Mouse (Mus musculus): ENCODE data around the gene Epha10. TPM values are rescaled to one million over a fixed set of nuclear protein-coding genes. Genes with fewer than 3 reads are reported as not detected.
"Not testable (repeated sequence)": the region's sequence is repeated elsewhere in the genome, so short reads cannot be mapped to it uniquely, and the experiment has no call there.

The Epha10 gene
- polyA plus RNA-seq, 1 experiment from 2014 or later = 1.5 TPM

DNA sequence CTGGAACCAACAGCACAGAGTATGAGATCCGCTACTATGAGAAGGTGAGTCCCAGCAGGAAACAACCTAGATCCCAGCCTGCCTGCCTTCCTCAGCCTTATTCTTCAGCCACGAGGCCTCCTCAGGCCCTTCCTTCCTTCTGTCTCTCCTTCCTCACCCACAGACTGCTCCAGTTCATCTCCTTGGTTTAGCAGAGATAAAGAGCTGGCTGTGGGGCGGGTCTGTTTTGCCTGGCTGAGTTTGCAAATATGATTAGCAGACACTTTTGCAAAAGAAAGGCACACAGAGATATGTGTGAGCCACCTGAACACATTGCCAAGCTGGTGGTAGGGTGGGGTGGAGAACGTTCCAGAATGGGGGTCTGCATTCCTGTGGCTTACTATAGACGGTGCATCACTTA, 19.2 kb downstream of the Epha10 start:
- H3K9ac ChIP-seq = no peak overlapping the region
- no peak overlapping the region for H3K4me2 ChIP-seq (replicated peaks)
- ATAC-seq (ENCODE audit: insufficient number of reproducible peaks, insufficient read depth, low FRiP score, low TSS enrichment) = no peak
- WGBS = 56% methylated on average over 5 of the region's 5 CpGs
- H3K27ac ChIP-seq = no peak overlapping the region
- H3K36me3 ChIP-seq = no peaks in the 10 kb centered on the region
- H3K4me1 ChIP-seq = peaks cover 2% of the 10 kb centered on the region
- H3K4me3 ChIP-seq = no peak overlapping the region
- H3K9me3 ChIP-seq = no peaks in the 10 kb centered on the region
- H3K27me3 ChIP-seq = peaks cover 64% of the 10 kb centered on the region

DNA sequence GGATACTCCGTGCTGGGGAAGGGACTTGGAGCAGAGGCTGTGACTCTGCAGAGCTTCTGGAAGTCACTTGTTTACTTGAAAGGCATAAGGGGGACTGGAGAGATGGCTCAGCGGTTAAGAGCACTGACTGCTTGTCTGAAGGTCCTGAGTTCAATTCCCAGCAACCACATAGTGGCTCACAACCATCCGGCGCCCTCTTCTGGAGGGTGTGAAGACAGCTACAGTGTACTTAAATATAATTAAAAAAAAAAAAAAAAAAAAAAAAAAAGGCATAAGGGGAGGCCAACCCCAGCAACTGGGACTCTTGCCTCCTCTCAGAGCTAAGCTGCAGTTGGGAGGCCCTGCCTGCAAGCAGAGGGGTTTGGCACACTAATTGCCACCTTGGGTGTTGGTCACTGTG, 24.7 kb downstream of the Epha10 start:
- 73% methylated on average over 4 of the region's 4 CpGs for WGBS
- Histone ChIP-seq H3K4me1 (peaks cover 16% of the 10 kb centered on the region), H3K4me2 (replicated peaks) (no peak overlapping the region), H3K27ac (peak overlapping the region; percentile 66; the same call in 1 of the 2 replicates), H3K4me3 (no peak overlapping the region), H3K9me3 (no peaks in the 10 kb centered on the region), H3K36me3 (no peaks in the 10 kb centered on the region), H3K27me3 (peaks cover 22% of the 10 kb centered on the region), H3K9ac (no peak overlapping the region)
- no peak for ATAC-seq (ENCODE audit: insufficient number of reproducible peaks, insufficient read depth, low FRiP score, low TSS enrichment)

DNA sequence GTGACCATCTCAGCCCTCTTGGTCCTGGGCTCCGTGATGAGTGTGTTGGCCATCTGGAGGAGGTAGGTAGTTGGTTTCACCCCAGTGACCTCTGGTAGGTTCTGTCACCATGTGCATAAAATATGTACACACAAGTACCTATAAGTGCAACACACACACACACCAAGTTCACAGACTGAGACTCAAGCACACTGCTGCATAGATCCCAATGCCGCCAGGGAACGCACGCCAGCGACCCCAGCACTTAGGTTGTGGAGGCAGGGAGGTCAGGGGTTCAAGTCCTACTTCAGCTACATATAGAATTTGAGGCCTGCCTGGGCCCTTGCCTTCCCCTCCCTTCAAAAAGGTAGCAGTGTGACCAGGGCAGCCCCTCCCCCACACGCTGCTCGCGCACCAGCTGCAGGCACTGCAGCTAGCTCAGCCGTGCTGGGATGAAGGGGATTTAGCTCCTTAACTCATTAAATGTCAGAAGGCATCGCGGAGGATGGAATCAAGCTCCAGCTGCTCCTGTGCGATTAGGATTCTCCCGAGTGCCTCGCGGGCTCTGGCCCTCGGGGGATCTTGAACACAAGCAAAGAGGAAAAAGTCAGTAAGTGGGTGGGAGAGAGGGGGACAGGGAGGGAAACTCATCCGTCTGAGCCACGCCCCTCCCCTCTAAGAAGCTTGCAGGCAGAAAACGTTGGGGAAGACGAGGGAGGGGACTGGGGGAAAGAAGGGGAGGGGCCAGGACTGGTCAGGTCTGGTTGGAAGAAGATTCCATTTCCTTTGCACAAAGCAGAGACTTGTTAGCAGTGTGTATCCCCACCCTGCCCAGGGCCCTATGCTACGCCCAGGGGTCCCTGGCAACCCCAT, 25.5 kb downstream of the Epha10 start:
- Histone ChIP-seq H3K36me3 (no peaks in the 10 kb centered on the region), H3K9me3 (no peaks in the 10 kb centered on the region), H3K27ac (peak overlapping the region; percentile 66), H3K4me3 (peak overlapping the region; percentile 29), H3K4me2 (replicated peaks) (peak overlapping the region; percentile 45), H3K4me1 (peaks cover 16% of the 10 kb centered on the region), H3K27me3 (peaks cover 19% of the 10 kb centered on the region), H3K9ac (0 out of 2 replicates have a peak overlapping the region, but pooled peaks have one; percentile 17)
- ATAC-seq (ENCODE audit: insufficient number of reproducible peaks, insufficient read depth, low FRiP score, low TSS enrichment) = peak; percentile 69
- 5% methylated on average over 21 of the region's 21 CpGs for WGBS

DNA sequence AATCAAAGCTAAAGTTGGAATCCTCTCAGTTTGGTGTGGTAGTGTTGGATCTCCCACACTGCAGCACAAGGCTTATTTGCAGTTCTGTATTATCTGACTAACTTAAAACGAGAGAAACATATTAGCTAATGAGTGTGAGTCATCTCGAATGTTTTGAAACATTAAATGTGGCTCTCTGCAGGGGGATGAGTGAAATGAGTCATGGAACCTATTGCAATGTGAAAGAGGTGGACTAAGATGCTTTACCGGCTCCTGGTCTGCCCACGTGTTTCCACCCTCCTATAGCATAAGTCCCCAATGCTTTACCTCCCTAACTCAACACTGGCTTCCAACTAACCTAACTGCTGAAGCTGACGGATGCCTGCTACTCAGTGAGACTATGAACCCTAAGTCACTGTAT, 47.4 kb downstream of the Epha10 start:
- Histone ChIP-seq H3K27ac (no peak overlapping the region), H3K9me3 (no peaks in the 10 kb centered on the region), H3K9ac (no peak overlapping the region), H3K4me2 (replicated peaks) (no peak overlapping the region), H3K4me1 (no peaks in the 10 kb centered on the region), H3K27me3 (no peaks in the 10 kb centered on the region), H3K36me3 (peaks cover 76% of the 10 kb centered on the region), H3K4me3 (no peak overlapping the region)
- ATAC-seq (ENCODE audit: insufficient number of reproducible peaks, insufficient read depth, low FRiP score, low TSS enrichment) = no peak
- WGBS = 93% methylated on average over 5 of the region's 5 CpGs

DNA sequence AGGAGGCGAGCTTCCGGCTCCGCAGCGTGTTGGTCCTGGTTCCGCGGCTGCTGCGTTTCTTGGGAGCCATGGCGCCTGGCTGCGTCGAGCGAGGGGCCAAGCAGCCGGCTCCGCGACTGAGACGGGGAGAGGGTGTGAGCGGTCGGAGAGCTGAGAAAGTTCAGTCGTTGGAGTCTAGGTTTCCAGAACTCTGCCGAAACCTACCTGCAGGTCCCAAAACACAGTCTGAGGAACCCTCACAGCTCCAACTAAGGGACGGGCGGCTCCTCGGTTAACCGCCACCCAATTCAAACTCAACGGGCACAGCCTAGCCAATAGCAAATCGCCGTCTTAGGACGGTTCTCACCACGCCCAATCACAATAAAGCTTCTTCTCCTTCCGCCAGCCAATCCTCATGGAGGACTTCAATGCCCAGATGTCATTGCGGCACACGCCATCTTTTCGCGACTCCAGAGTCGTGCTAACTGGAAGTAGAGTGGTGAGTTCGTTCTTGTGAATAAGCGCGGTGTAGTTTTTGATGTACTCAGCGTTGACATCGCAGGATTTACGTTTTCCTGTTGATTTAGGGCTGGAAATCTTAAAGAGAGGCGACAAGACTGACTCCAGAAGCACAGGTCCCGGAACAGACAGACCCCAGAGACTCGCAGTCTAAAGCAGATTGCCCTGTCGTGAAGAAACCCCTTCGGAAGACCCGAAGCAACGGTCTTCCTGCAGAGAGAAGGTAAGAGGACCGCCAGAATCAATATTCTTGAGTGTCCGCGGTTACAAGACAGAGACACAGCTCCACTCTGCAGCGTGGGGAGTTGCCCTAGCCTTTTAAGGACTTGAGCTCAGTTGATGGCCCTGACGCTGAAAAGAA, 56.1 kb downstream of the Epha10 start, which contains the start of gene 9930104L06Rik:
Gene 9930104L06Rik (plus strand): TSS at position 436 of the 859 bp plus-strand sequence.
- WGBS = under 1% methylated on average over 52 of the region's 52 CpGs
- peak within 1 kb of the TSS; percentile 80 for H3K9ac ChIP-seq
- peak; percentile 95 for ATAC-seq (ENCODE audit: insufficient number of reproducible peaks, insufficient read depth, low FRiP score, low TSS enrichment)
- peak within 1 kb of the TSS; percentile 47; the same call in 1 of the 2 replicates for H3K27ac ChIP-seq
- H3K27me3 ChIP-seq = no peaks in the 10 kb centered on the region
- H3K4me3 ChIP-seq = peak within 1 kb of the TSS; percentile 81
- H3K36me3 ChIP-seq = peaks cover 21% of the 10 kb centered on the region; the same call in 1 of the 2 replicates
- peaks cover 19% of the 10 kb centered on the region for H3K4me1 ChIP-seq
- H3K4me2 ChIP-seq (replicated peaks) = peak within 1 kb of the TSS; percentile 89
- no peaks in the 10 kb centered on the region for H3K9me3 ChIP-seq

DNA sequence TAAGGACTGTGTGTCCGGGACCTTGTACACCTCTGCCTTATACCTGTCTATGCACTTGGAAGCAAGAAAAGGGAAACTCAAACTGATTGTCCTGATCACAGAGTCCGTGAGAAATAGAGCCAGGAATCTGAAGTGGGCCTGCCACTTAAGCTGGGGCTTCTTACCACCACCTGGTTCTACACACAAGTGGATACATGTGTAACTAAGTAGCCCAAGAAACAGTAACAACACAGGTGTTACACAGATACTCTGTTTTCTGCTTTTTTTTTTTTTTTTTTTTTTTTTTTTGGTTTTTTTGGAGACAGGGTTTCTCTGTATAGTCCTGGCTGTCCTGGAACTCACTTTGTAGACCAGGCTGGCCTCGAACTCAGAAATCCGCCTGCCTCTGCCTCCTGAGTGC, 58.5 kb downstream of the Epha10 start, which contains the start of gene Cdca8:
Gene Cdca8 (minus strand): TSS at position 101 of the 400 bp plus-strand sequence.
- H3K27ac ChIP-seq; H3K9ac ChIP-seq; H3K27me3 ChIP-seq; H3K9me3 ChIP-seq; H3K4me3 ChIP-seq; ATAC-seq (ENCODE audit: insufficient number of reproducible peaks, insufficient read depth, low FRiP score, low TSS enrichment): not testable (repeated sequence)
- Histone ChIP-seq H3K4me2 (replicated peaks) (peak within 1 kb of the TSS; percentile 89; the same call in 1 of the 2 replicates), H3K36me3 (peaks cover 30% of the 10 kb centered on the region; the same call in 1 of the 2 replicates), H3K4me1 (peaks cover 19% of the 10 kb centered on the region)
- WGBS = 93% methylated on average over 4 of the region's 4 CpGs

DNA sequence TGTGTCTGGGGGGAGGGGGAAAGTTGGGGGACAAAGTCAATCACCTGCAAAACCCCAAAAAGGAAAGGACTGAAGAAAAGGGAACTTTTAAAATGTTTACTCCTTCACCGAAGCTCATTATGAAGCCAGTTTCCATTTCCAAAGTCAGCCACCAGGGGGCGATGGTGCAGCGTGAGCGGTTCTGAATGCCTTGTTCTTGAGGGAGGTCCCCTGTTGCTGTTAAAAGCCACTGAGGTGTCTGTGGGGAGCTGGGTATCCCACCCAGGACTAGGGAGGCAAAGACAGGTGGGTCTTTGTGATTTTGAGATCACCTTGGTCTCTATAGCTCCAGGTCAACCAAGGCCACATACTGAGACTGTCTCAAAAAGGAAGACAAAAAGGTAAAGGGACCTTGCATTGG, 62.3 kb downstream of the Epha10 start:
- H3K4me1 ChIP-seq = peaks cover 3% of the 10 kb centered on the region
- no peak overlapping the region for H3K4me3 ChIP-seq
- H3K27ac ChIP-seq = no peak overlapping the region
- H3K4me2 ChIP-seq (replicated peaks) = no peak overlapping the region
- H3K27me3 ChIP-seq = no peaks in the 10 kb centered on the region
- H3K36me3 ChIP-seq = peaks cover 30% of the 10 kb centered on the region; the same call in 1 of the 2 replicates
- no peak overlapping the region for H3K9ac ChIP-seq
- 11% methylated on average over 4 of the region's 4 CpGs for WGBS
- no peaks in the 10 kb centered on the region for H3K9me3 ChIP-seq
- no peak for ATAC-seq (ENCODE audit: insufficient number of reproducible peaks, insufficient read depth, low FRiP score, low TSS enrichment)

DNA sequence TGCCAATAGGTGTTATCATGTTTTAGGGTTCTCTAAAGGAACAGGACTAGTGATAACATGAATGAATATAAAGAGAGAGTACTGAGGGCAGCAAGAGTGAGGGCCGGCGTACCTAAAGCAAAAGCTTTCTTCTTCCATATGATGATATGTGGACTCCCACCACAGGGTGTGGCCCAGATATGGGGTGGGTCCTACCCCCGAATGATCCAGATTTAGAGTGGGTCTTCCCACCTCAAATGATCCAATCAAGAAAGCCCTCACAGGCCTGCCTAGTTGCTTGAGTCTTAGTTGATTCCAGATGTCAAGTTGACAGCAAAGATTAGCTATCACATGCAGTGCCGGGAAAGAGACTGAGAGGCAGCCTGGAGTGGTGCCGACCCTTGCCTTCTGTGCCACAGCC, 63.1 kb downstream of the Epha10 start:
- WGBS = 50% methylated on average over 5 of the region's 5 CpGs
- no peaks in the 10 kb centered on the region for H3K4me1 ChIP-seq
- H3K27ac ChIP-seq = no peak overlapping the region
- H3K4me3 ChIP-seq = no peak overlapping the region
- H3K27me3 ChIP-seq = no peaks in the 10 kb centered on the region
- no peak for ATAC-seq (ENCODE audit: insufficient number of reproducible peaks, insufficient read depth, low FRiP score, low TSS enrichment)
- H3K9ac ChIP-seq = no peak overlapping the region
- H3K9me3 ChIP-seq = no peaks in the 10 kb centered on the region
- peaks cover 24% of the 10 kb centered on the region; the same call in 1 of the 2 replicates for H3K36me3 ChIP-seq
- no peak overlapping the region for H3K4me2 ChIP-seq (replicated peaks)

DNA sequence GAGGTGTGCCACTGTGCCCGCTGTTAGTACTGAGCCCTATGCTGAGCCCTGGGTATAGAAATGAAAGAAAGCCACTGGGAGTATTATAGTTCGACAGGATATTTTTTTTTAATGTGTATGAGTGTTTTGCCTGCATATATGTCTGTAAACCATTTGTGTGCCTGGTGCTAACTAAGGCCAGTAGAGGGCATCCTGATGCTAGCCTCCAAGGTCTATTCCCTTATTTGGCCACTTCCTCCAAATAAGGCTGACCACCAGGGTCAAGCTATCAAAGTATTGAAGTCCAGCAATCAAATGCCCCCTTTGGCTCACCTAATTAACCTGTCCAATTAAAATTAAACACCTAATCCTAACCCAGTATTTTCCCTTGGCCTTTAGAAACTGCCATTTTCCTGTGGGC, 64.3 kb downstream of the Epha10 start:
- no peaks in the 10 kb centered on the region for H3K4me1 ChIP-seq
- H3K9ac ChIP-seq = no peak overlapping the region
- H3K4me2 ChIP-seq (replicated peaks) = no peak overlapping the region
- no peaks in the 10 kb centered on the region for H3K27me3 ChIP-seq
- no peak overlapping the region for H3K27ac ChIP-seq
- no peak overlapping the region for H3K4me3 ChIP-seq
- no peak for ATAC-seq (ENCODE audit: insufficient number of reproducible peaks, insufficient read depth, low FRiP score, low TSS enrichment)
- 51% methylated on average over 2 of the region's 2 CpGs for WGBS
- no peaks in the 10 kb centered on the region for H3K9me3 ChIP-seq
- peaks cover 19% of the 10 kb centered on the region; the same call in 1 of the 2 replicates for H3K36me3 ChIP-seq

DNA sequence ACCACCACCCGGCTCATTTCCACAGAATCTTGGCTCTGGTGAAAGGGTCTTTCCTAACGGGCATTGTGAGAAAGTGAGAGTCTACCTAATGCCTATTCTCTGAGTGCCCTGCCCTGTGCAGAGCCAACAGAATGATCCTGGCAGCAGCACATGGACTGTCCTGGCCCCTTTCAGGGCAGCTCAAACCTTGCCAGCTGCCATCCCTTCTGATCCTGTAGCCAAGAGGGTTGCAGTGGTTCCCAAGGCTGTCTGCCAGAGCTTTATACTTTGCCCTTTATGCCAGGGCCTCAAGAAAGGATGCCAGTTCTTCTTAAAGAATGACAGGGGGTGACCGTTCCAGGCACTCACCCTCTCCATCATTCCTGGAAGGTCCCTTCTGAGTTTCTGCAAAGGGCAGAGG, 68.8 kb downstream of the Epha10 start:
- Histone ChIP-seq H3K27me3 (no peaks in the 10 kb centered on the region; the same call in 1 of the 2 replicates), H3K9ac (no peak overlapping the region)

DNA sequence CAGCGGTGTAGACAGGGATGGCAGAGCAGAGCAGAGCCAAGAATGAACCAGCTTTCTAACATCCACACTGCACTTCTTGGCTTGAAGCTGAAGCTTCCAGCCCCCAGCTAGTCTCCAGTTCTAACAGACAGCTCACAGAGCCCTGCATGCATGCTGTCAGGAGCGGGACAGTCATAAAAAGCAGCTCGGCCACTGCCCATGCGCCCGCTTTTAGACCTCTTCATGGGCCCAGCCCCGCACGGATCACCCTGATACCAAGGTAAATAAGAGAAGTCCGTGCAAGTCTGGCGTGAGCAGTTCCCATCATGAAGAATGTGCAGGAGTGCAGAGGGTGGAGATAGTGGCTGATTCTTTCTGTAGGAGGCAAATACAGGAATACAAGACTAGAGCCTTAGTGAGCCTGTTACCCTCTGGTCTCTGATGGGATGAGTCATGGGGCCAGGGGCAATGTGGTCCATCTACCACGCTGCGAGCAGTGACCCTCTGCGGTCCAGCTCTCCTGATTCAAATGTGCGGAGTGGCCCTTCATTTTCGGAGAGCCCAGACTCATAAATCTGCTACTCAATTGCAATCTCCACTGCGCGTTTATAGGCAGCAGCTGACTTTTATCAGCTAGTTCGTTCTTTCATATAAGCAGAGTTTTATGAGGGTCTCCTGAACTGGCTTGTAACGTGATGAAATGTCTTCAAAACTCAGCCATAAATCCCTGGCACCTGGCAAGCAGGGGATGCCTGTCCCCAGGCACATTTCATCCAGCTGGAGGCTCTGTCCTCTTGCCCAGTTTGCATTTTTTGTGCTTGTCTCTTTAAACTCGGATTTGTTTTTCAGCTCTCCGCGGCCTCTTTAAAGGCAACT, 69.7 kb downstream of the Epha10 start:
- Histone ChIP-seq H3K9me3 (no peaks in the 10 kb centered on the region), H3K4me2 (replicated peaks) (no peak overlapping the region), H3K27ac (no peak overlapping the region), H3K27me3 (no peaks in the 10 kb centered on the region; the same call in 1 of the 2 replicates), H3K4me1 (no peaks in the 10 kb centered on the region), H3K4me3 (no peak overlapping the region), H3K9ac (no peak overlapping the region), H3K36me3 (no peaks in the 10 kb centered on the region)
- ATAC-seq (ENCODE audit: insufficient number of reproducible peaks, insufficient read depth, low FRiP score, low TSS enrichment) = no peak
- WGBS = 83% methylated on average over 21 of the region's 21 CpGs

More for the DNA sequence above, 68.8 kb downstream of the Epha10 start:
- H3K4me3 ChIP-seq = no peak overlapping the region
- H3K27ac ChIP-seq = no peak overlapping the region
- 89% methylated on average over 3 of the region's 3 CpGs for WGBS
- H3K4me2 ChIP-seq (replicated peaks) = no peak overlapping the region
- ATAC-seq (ENCODE audit: insufficient number of reproducible peaks, insufficient read depth, low FRiP score, low TSS enrichment) = no peak
- no peaks in the 10 kb centered on the region for H3K36me3 ChIP-seq
- no peaks in the 10 kb centered on the region for H3K9me3 ChIP-seq
- no peaks in the 10 kb centered on the region for H3K4me1 ChIP-seq

All from embryonic facial prominence, embryonic 12.5 days (tissue).